Mouse (Mus musculus) large intestine, adult 2 months (tissue): ENCODE results near the gene Klhl28. TPM values are rescaled to one million over a fixed set of nuclear protein-coding genes. Genes with fewer than 3 reads are reported as not detected.

Source experiments
- polyA plus RNA-seq: library from polyadenylated mRNA; depleted of rRNA; stranded (reverse); fragments of >200 nt; gene quantifications from 2 replicates; pipeline ENCODE4 v1.2.3, GENCODE M21; 2012; rRNA removed

Gene Klhl28
- polyA plus RNA-seq, 1 experiment = 0.84 TPM

Other genes with a start within 250 kb of the Klhl28 start
- gene Gm527, start 47.6 kb downstream of the Klhl28 start, polyA plus RNA-seq = 0.47 and 1.4 TPM in 2 replicates
- 1.9 and 3.7 TPM in 2 replicates for gene Togaram1, start 270 bp upstream of the Klhl28 start, polyA plus RNA-seq
- 2.8 and 7.1 TPM in 2 replicates for gene Prpf39, start 70.8 kb upstream of the Klhl28 start, polyA plus RNA-seq
- gene Fkbp3, start 108.5 kb upstream of the Klhl28 start, polyA plus RNA-seq = 17.6 and 19.7 TPM in 2 replicates
- 0.83 and 1.2 TPM in 2 replicates for gene Fancm, start 110.1 kb upstream of the Klhl28 start, polyA plus RNA-seq
- 0.89 TPM in 2 replicates for gene Mis18bp1, start 207.1 kb upstream of the Klhl28 start, polyA plus RNA-seq